Mouse (Mus musculus) kidney, postnatal 25 days (tissue): ENCODE results near the gene Lin37.

ENCODE experiments used
- DNase-seq, 2 experiments: peaks; one replicate each; pipeline ENCODE4 v3.0.0; 2021; ENCODE audit warnings: mixed read lengths in 2 of 2

Lin37 gene

GRCm38 (mm10) chr7:30552102-30553020, 7.3 kb downstream of the Lin37 start, which contains the start of the genes Hspb6 and Proser3:
Gene Hspb6, plus strand, starts transcription at chr7:30552178.
Gene Proser3, minus strand, starts transcription at chr7:30552299.
- DNase-seq: peak; percentile 98 to 99

DNA sequence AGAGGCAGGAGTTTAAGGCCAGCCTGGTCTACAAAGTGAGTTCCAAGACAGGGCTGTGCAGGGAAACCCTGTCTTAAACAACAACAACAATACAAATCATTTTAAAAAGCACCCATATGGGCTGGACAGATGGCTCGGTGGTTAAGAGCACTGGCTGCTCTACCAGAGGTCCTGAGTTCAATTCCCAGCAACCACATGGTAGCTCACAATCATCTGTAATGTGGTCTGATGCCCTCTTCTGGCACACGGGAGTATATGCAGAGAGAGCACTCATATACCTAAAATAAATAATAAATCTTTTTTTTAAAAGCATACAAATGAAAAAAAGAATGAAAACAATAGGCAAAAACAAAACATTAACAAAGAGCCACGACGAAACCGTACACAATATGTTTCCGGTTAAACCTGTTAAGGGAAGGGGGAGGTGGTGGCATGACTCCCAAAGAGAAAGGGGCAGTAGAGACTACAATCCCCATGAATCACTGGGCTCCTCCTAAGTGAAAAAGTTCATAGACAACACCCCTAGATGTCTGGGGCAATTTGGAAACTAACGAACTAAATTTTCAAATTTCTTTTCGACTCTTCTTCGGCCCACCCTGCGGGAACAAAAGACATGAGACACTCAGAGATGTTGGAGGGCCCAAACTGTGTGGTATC, 8.1 kb downstream of the Lin37 start:
- DNase-seq: peak in 1 of 2 experiments; percentile 56

DNA sequence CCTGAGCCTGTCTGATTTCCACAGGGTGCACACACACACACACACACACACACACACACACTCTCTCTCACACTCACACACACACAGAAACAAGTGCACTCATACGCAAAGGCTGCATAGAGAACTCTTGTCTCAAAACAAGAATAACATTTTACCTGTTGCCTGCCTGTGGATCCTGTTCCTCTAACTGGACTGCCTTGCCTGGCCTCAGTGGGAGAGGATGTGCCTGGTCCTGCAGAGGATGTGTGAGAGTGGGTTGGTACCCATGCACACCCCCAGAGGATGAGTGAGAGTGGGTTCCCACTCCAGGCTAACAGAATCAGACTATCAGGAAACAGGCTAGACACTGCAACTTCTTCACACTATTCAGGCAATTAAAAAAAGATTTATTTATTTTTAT, 9.0 kb downstream of the Lin37 start:
- no peak for DNase-seq

DNA sequence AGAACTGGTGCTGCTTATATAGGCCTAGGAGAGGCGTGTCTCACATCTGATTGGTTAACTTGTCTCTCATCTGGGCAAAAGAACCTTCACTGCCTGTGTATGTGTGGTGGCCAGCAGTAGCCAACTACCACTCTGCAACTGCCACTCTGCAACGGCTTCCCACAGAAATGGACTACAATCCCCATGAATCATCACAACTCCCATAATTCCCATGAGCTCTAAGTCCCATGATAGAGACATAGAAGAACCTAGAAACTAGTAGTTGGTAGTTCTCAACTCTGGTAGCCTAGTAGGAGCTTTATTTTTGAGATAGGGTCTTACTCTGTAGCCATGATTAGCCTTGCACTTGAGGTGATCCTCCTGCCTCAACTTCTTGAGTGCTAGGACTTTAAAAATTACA, 9.8 kb downstream of the Lin37 start:
- DNase-seq: no peak

GRCm38 (mm10) chr7:30544327-30544726, 15.3 kb downstream of the Lin37 start:
- no peak for DNase-seq

DNA sequence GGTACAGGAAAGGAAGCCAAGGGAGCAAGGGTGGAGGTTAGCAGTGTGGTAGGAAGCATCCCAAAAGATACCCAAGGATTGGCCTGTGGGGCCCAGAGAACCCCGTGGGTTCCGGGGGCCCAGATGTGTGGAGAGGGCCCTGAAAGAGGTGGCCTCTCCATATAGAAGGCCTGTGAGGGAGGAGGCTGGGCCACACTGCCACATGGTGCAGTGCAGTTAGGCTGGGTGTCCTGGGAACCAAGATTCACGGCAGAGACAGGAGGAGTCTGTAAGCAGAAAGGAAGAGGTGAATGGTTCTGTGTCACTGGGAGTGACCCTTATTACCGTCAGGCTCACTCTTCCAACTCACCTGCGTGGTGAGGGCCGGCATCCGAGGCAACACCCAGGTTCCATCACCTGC, 19.1 kb downstream of the Lin37 start:
- no peak for DNase-seq

GRCm38 (mm10) chr7:30534633-30535577, 24.7 kb downstream of the Lin37 start, which contains the start of gene Arhgap33:
Gene Arhgap33, minus strand, starts transcription at chr7:30535060.
- DNase-seq: peak; percentile 98

GRCm38 (mm10) chr7:30533941-30534632, 25.6 kb downstream of the Lin37 start:
- DNase-seq: peak in 1 of 2 experiments; percentile 32

GRCm38 (mm10) chr7:30532931-30533330, 26.7 kb downstream of the Lin37 start:
- peak; percentile 76 to 90 for DNase-seq

DNA sequence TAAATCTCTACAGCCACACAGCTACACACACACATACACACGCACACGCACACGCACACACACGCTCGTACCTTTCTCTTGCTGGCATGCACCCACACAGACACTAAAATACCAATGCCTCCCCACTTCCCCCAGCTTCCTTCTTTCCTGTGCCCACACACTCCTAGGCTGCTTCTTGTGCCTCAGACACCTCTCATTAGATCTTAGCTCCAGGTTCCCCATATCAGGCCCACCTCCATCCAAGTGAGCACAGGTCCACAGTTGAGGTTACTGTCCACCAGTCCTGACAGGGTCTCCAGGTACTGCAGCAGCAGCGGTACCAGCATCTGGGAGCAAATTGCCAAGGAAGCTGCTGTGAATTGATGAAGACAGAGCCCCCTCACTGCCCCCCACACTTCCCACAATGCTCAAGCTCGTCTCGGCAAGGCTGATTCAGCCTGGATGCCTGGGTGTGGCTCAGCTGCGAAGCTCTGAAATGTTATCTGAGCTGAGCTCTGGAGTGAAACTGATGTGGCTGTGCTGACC, 28.3 kb downstream of the Lin37 start:
- no peak for DNase-seq

- no peak for DNase-seq
Measured at GRCm38 (mm10) chr7:30526981-30527380, 32.7 kb downstream of the Lin37 start.

- no peak for DNase-seq
Measured at GRCm38 (mm10) chr7:30526399-30526798, 33.2 kb downstream of the Lin37 start.

DNA sequence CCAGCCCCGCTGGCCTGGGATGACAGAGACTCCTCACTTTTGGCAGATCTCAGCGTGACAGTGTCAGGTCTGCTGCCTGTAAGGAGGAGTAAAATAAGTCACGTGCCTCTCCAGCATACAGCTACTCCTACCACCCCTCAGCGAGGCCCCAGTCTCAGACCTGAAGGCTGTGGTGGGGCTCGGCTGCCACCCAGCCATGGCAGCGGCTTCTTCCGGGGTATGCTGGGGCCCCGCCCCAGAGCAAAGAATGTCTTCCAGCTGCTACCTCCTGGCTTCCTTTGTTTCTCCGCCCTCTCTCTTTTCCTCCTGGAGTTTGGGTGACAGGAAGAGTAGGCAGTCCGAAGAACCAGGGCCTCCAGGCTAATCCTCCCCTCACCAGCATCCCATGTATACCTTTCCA, 33.7 kb downstream of the Lin37 start:
- DNase-seq: no peak

- DNase-seq: no peak
Measured at GRCm38 (mm10) chr7:30524487-30524886, 35.2 kb downstream of the Lin37 start.

GRCm38 (mm10) chr7:30522871-30523270, 36.8 kb downstream of the Lin37 start:
- DNase-seq: no peak

GRCm38 (mm10) chr7:30520856-30521255, 38.8 kb downstream of the Lin37 start:
- no peak for DNase-seq

DNA sequence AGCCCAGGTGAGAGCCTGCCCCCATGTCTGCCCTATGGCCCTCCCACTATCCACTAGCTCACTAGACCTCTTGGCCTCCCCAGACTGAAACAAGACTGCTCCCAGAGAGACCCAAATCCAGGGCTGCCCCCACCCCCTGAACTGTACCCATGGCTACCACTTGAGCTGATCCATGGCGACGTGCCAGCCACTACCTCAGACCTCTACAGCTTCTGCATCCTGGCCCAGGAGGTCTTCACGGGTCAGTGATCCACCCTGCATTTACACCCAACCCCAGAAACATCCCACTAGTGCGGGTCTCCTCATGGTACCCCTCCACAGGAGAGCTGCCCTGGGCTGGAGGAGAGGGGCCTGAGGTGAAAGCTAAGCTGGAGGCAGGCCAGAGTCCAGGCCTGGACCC, 39.2 kb downstream of the Lin37 start:
- DNase-seq: peak; percentile 48 to 72

- DNase-seq: no peak
Measured at GRCm38 (mm10) chr7:30518325-30518724, 41.3 kb downstream of the Lin37 start.

DNA sequence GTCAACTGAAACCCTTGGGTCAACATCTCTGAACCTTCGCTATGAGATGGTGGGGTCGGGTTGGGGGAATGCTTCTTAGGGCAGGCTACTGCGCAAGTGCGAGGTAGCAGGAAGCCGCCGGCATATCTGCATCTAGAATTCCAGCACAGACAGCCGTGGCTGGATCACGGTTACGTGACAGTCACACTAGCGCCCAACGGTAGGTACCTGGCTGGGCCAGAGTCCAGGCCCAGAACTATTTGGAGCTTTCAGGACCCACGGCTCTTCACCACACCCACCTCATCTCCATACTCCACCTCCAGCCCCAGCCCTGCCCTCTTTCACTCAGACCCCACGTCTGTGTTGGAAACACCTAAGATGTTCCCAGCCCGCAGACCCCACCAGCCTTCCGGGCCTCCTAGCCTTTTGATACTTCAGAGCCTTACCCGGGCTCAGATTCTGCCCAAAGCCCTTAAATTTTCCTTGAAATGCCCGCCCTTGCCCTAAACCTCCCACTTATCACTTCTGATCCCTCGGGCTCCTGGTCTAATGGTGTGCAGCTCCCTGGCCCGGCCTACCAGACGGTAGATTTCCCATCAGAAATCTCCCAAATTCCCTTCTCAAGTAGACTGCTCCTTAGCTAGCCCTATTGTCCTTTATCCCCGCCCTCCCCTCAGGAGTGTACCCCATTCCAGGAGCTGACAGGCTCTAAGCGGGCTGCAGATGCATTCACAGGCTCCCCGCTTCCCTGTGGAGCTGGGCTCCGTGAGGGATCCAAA, 44.5 kb downstream of the Lin37 start:
- DNase-seq: peak; percentile 36 to 64

DNA sequence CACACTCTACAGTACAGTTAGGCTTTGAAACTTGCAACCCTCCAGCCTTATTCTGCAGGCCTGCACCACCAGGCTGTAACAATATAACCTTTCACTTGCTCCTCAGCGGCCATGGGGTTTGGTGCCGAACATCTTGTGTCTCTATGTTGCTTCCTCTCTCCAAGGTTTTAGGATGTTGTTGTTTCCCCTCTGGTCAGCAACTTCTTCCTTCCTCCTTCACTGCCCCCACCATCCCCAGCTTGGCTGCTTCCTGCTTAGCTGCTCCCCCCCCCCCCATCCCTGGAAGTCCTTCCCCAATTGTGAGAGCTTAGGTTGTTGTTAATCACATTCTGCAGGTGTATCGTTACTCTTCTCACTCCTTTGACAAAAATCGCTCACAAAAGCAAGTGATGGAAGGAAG, 51.6 kb downstream of the Lin37 start:
- no peak for DNase-seq
